ENCODE assay signal across 27 mouse cellular contexts in genomic region chr11:106194891-106195290, GRCm38 (mm10). TPM values are rescaled to one million over a fixed set of nuclear protein-coding genes. Genes with fewer than 3 reads are reported as not detected.
DNase-seq lines count a peak whose midpoint lies in the region; ATAC-seq and TF ChIP-seq lines count a peak whose summit lies in the region.
"Had no signal": no experiment of that assay in that cellular context is flagged by ENCODE, and none has a peak within 500 bp of the region (broad histone marks: within the 10 kb centered on the region; RNA-seq: fewer than 3 reads in every experiment).

No protein-coding gene starts in this region.

- DNase-seq in embryonic facial prominence, embryonic 10.5 days (ENCODE audit: low spot score) = no peak
- no peak for DNase-seq in heart, postnatal 0 days (ENCODE audit: low spot score)
- no peak for DNase-seq in heart, postnatal 14 days
- DNase-seq in lung, adult 2 months = no peak
- DNase-seq in thymus, postnatal 10 days (ENCODE audit: low spot score in 2 of 2) = no peak
- DNase-seq: adrenal gland, postnatal 14 days; cerebellum, adult 8-10 months; cerebellum, postnatal 36 days; embryo, embryonic 11 days; gastrocnemius, postnatal 25 days; heart, adult 2 months; kidney, adult 9 months; kidney, postnatal 14 days; thymus, postnatal 14 days had no signal

- no peak overlapping the region for H3K4me3 ChIP-seq in embryonic facial prominence, embryonic 12.5 days
- no peak overlapping the region for H3K4me3 ChIP-seq in embryonic facial prominence, embryonic 10.5 days
- no peak overlapping the region for H3K4me3 ChIP-seq in heart, postnatal 0 days (ENCODE audit: low read depth, low read length)
- H3K4me3 ChIP-seq in lung, embryonic 15.5 days = no peak overlapping the region
- H3K4me3 ChIP-seq in lung, adult 2 months (replicated peaks; ENCODE audit: extremely low read depth, low read depth, low read length) = no peak overlapping the region
- no peak overlapping the region for H3K4me3 ChIP-seq in stomach, embryonic 16.5 days (replicated peaks; ENCODE audit: low read length)
- H3K4me3 ChIP-seq: heart, adult 2 months; limb, embryonic 12.5 days; stomach, embryonic 15.5 days had no signal

- no peak overlapping the region for H3K9ac ChIP-seq in embryonic facial prominence, embryonic 12.5 days
- H3K9ac ChIP-seq in heart, postnatal 0 days (replicated peaks; ENCODE audit: low read depth, low read length) = no peak overlapping the region
- no peak overlapping the region for H3K9ac ChIP-seq in lung, embryonic 15.5 days
- no peak overlapping the region for H3K9ac ChIP-seq in stomach, embryonic 16.5 days (ENCODE audit: low read length)
- H3K9ac ChIP-seq: limb, embryonic 12.5 days; stomach, embryonic 15.5 days had no signal

- ATAC-seq in embryonic facial prominence, embryonic 12.5 days (ENCODE audit: insufficient number of reproducible peaks, insufficient read depth, low FRiP score, low TSS enrichment) = no peak
- no peak for ATAC-seq in heart, postnatal 0 days (ENCODE audit: insufficient read depth, low read depth)
- no peak for ATAC-seq in lung, embryonic 15.5 days (ENCODE audit: borderline replicate concordance, extremely low read depth, low FRiP score, low TSS enrichment)
- ATAC-seq in stomach, embryonic 16.5 days (ENCODE audit: insufficient read depth, low FRiP score) = no peak
- ATAC-seq: hindbrain, postnatal 0 days; intestine, embryonic 16.5 days had no signal

- H3K4me2 ChIP-seq in embryonic facial prominence, embryonic 12.5 days (replicated peaks) = no peak overlapping the region
- no peak overlapping the region for H3K4me2 ChIP-seq in heart, postnatal 0 days (ENCODE audit: low read depth, low read length)
- H3K4me2 ChIP-seq in lung, embryonic 15.5 days = no peak overlapping the region
- no peak overlapping the region for H3K4me2 ChIP-seq in stomach, embryonic 16.5 days (ENCODE audit: low read depth, low read length)
- H3K4me2 ChIP-seq: midbrain, embryonic 11.5 days had no signal

- H3K27me3 ChIP-seq in embryonic facial prominence, embryonic 12.5 days = no peaks in the 10 kb centered on the region
- no peaks in the 10 kb centered on the region for H3K27me3 ChIP-seq in embryonic facial prominence, embryonic 10.5 days (replicated peaks; ENCODE audit: low read depth, poor library complexity, severe bottlenecking)
- no peaks in the 10 kb centered on the region for H3K27me3 ChIP-seq in heart, postnatal 0 days (ENCODE audit: control insufficient read depth, insufficient read depth, low read length)
- no peaks in the 10 kb centered on the region for H3K27me3 ChIP-seq in lung, embryonic 15.5 days
- no peaks in the 10 kb centered on the region for H3K27me3 ChIP-seq in stomach, embryonic 16.5 days (ENCODE audit: control insufficient read depth, insufficient read depth, low read length)
- H3K27me3 ChIP-seq: limb, embryonic 12.5 days; stomach, embryonic 15.5 days had no signal

- no peak for TF ChIP-seq EP300 in heart, postnatal 0 days (IDR thresholded peaks at IDR 0.05; ENCODE audit: low read depth)

- H3K9me3 ChIP-seq in embryonic facial prominence, embryonic 12.5 days = no peaks in the 10 kb centered on the region
- H3K9me3 ChIP-seq in embryonic facial prominence, embryonic 10.5 days = no peaks in the 10 kb centered on the region
- H3K9me3 ChIP-seq in heart, postnatal 0 days (replicated peaks; ENCODE audit: control insufficient read depth, low read length) = no peaks in the 10 kb centered on the region
- no peaks in the 10 kb centered on the region for H3K9me3 ChIP-seq in lung, embryonic 15.5 days
- no peaks in the 10 kb centered on the region for H3K9me3 ChIP-seq in stomach, embryonic 16.5 days (replicated peaks; ENCODE audit: control insufficient read depth, low read length)
- H3K9me3 ChIP-seq: limb, embryonic 12.5 days; stomach, embryonic 15.5 days had no signal

- peaks cover 7% of the 10 kb centered on the region; the same call in 1 of the 2 replicates for H3K4me1 ChIP-seq in embryonic facial prominence, embryonic 12.5 days
- peaks cover 12% of the 10 kb centered on the region for H3K4me1 ChIP-seq in embryonic facial prominence, embryonic 10.5 days
- H3K4me1 ChIP-seq in heart, postnatal 0 days (ENCODE audit: control insufficient read depth, insufficient read depth) = peaks cover 4% of the 10 kb centered on the region
- H3K4me1 ChIP-seq in lung, embryonic 15.5 days = peaks cover 21% of the 10 kb centered on the region
- peaks cover 2% of the 10 kb centered on the region for H3K4me1 ChIP-seq in lung, adult 2 months (ENCODE audit: control insufficient read depth, insufficient read depth, low read length)
- H3K4me1 ChIP-seq in stomach, embryonic 16.5 days (ENCODE audit: control insufficient read depth, insufficient read depth, low read length) = peaks cover 5% of the 10 kb centered on the region; the same call in 1 of the 2 replicates

- no peak for TF ChIP-seq POLR2A in lung, adult 2 months (IDR thresholded peaks at IDR 0.05; ENCODE audit: borderline replicate concordance, extremely low read depth, low read depth, low read length)

- H3K36me3 ChIP-seq in embryonic facial prominence, embryonic 12.5 days = peaks cover 21% of the 10 kb centered on the region
- peaks cover 31% of the 10 kb centered on the region for H3K36me3 ChIP-seq in embryonic facial prominence, embryonic 10.5 days (replicated peaks)
- H3K36me3 ChIP-seq in heart, postnatal 0 days (replicated peaks; ENCODE audit: control insufficient read depth, insufficient read depth, low read length) = peaks cover 32% of the 10 kb centered on the region
- H3K36me3 ChIP-seq in lung, embryonic 15.5 days = peaks cover 18% of the 10 kb centered on the region
- H3K36me3 ChIP-seq in stomach, embryonic 16.5 days (ENCODE audit: control insufficient read depth, insufficient read depth, low read length) = peaks cover 10% of the 10 kb centered on the region; the same call in 1 of the 2 replicates

- intact Hi-C loops in heart, postnatal 14 days (cut with DNase I) = no loop called here

- WGBS in embryonic facial prominence, embryonic 12.5 days = 92% methylated on average over 7 of the region's 7 CpGs
- WGBS in embryonic facial prominence, embryonic 10.5 days = 91% methylated on average over 7 of the region's 7 CpGs
- WGBS in heart, postnatal 0 days = 88% methylated on average over 7 of the region's 7 CpGs
- 83% methylated on average over 7 of the region's 7 CpGs for WGBS in lung, embryonic 15.5 days
- WGBS in lung, adult 2 months = 79% methylated on average over 7 of the region's 7 CpGs
- WGBS in stomach, embryonic 16.5 days = 91% methylated on average over 7 of the region's 7 CpGs

- no peak for TF ChIP-seq CTCF in heart, postnatal 0 days (IDR thresholded peaks at IDR 0.05; ENCODE audit: low read depth)
- no peak for TF ChIP-seq CTCF in lung, adult 2 months (IDR thresholded peaks at IDR 0.05; ENCODE audit: insufficient read depth, low read length)

- H3K27ac ChIP-seq in embryonic facial prominence, embryonic 12.5 days = 0 out of 2 replicates have a peak overlapping the region, but pooled peaks have one; percentile 23
- no peak overlapping the region for H3K27ac ChIP-seq in embryonic facial prominence, embryonic 10.5 days (replicated peaks)
- H3K27ac ChIP-seq in heart, postnatal 0 days (ENCODE audit: low read depth) = peak overlapping the region; percentile 34; the same call in 1 of the 2 replicates
- H3K27ac ChIP-seq in lung, embryonic 15.5 days = peak overlapping the region; percentile 36
- 0 out of 2 replicates have a peak overlapping the region, but pooled peaks have one; percentile 17 for H3K27ac ChIP-seq in stomach, embryonic 16.5 days (ENCODE audit: low read length)
- H3K27ac ChIP-seq: hindbrain, postnatal 0 days; limb, embryonic 12.5 days; stomach, embryonic 15.5 days had no signal

RNA-seq across cellular contexts. Expression of gene Strada, which starts 7.1 kb away (rescaled TPM):
- polyA plus RNA-seq in embryonic facial prominence, embryonic 12.5 days (2016; fragmentation: Nextera tagmentation; extraction: Ambion mirVana) = 34.8 and 35.4 TPM in 2 replicates
- polyA plus RNA-seq in embryonic facial prominence, embryonic 10.5 days (2016; fragmentation: Nextera tagmentation; extraction: Ambion mirVana) = 40.0 and 40.4 TPM in 2 replicates
- total RNA-seq in heart, postnatal 0 days (2014; rRNA removed; ENCODE audit: low replicate concordance) = 12.6 and 18.7 TPM in 2 replicates
- polyA plus RNA-seq in heart, postnatal 0 days (2015; fragmentation: Nextera tagmentation; extraction: Ambion mirVana) = 12.6 and 13.0 TPM in 2 replicates
- total RNA-seq in heart, postnatal 14 days (2021) = 1 to 10 TPM; 8.7 TPM
- polyA plus RNA-seq in lung, embryonic 15.5 days (2015; fragmentation: Nextera tagmentation; extraction: Ambion mirVana) = 24.3 and 25.1 TPM in 2 replicates
- polyA plus RNA-seq in lung, adult 2 months (2012; rRNA removed) = 24.5 and 33.3 TPM in 2 replicates
- polyA plus RNA-seq in stomach, embryonic 16.5 days (2015; fragmentation: Nextera tagmentation; extraction: Ambion mirVana) = 18.8 and 19.6 TPM in 2 replicates

RNA-seq across cellular contexts. Expression of gene Ccdc47, which starts 21.3 kb away (rescaled TPM):
- 79.4 and 81.7 TPM in 2 replicates for polyA plus RNA-seq in embryonic facial prominence, embryonic 12.5 days (2016; fragmentation: Nextera tagmentation; extraction: Ambion mirVana)
- polyA plus RNA-seq in embryonic facial prominence, embryonic 10.5 days (2016; fragmentation: Nextera tagmentation; extraction: Ambion mirVana) = 71.2 and 72.9 TPM in 2 replicates
- 22.0 and 23.6 TPM in 2 replicates for total RNA-seq in heart, postnatal 0 days (2014; rRNA removed; ENCODE audit: low replicate concordance)
- polyA plus RNA-seq in heart, postnatal 0 days (2015; fragmentation: Nextera tagmentation; extraction: Ambion mirVana) = 80.6 and 89.8 TPM in 2 replicates
- total RNA-seq in heart, postnatal 14 days (2021) = 10 to 100 TPM; 74.4 to 76.0 TPM
- 80.2 and 88.7 TPM in 2 replicates for polyA plus RNA-seq in lung, embryonic 15.5 days (2015; fragmentation: Nextera tagmentation; extraction: Ambion mirVana)
- 12.8 and 21.5 TPM in 2 replicates for polyA plus RNA-seq in lung, adult 2 months (2012; rRNA removed)
- 100 and 112 TPM in 2 replicates for polyA plus RNA-seq in stomach, embryonic 16.5 days (2015; fragmentation: Nextera tagmentation; extraction: Ambion mirVana)

RNA-seq across cellular contexts. Expression of gene Ddx42, which starts 21.8 kb away (rescaled TPM):
- polyA plus RNA-seq in embryonic facial prominence, embryonic 12.5 days (2016; fragmentation: Nextera tagmentation; extraction: Ambion mirVana) = 103 and 104 TPM in 2 replicates
- 107 and 108 TPM in 2 replicates for polyA plus RNA-seq in embryonic facial prominence, embryonic 10.5 days (2016; fragmentation: Nextera tagmentation; extraction: Ambion mirVana)
- total RNA-seq in heart, postnatal 0 days (2014; rRNA removed; ENCODE audit: low replicate concordance) = 15.8 and 17.8 TPM in 2 replicates
- polyA plus RNA-seq in heart, postnatal 0 days (2015; fragmentation: Nextera tagmentation; extraction: Ambion mirVana) = 25.5 and 29.2 TPM in 2 replicates
- total RNA-seq in heart, postnatal 14 days (2021) = 10 to 100 TPM; 29.2 to 30.0 TPM
- 69.8 and 72.7 TPM in 2 replicates for polyA plus RNA-seq in lung, embryonic 15.5 days (2015; fragmentation: Nextera tagmentation; extraction: Ambion mirVana)
- 8.8 and 13.3 TPM in 2 replicates for polyA plus RNA-seq in lung, adult 2 months (2012; rRNA removed)
- polyA plus RNA-seq in stomach, embryonic 16.5 days (2015; fragmentation: Nextera tagmentation; extraction: Ambion mirVana) = 69.6 and 70.0 TPM in 2 replicates

RNA-seq across cellular contexts. Expression of gene Limd2, which starts 34.2 kb away (rescaled TPM):
- 467 and 469 TPM in 2 replicates for polyA plus RNA-seq in embryonic facial prominence, embryonic 12.5 days (2016; fragmentation: Nextera tagmentation; extraction: Ambion mirVana)
- polyA plus RNA-seq in embryonic facial prominence, embryonic 10.5 days (2016; fragmentation: Nextera tagmentation; extraction: Ambion mirVana) = 445 and 476 TPM in 2 replicates
- 8.2 and 34.8 TPM in 2 replicates for total RNA-seq in heart, postnatal 0 days (2014; rRNA removed; ENCODE audit: low replicate concordance)
- polyA plus RNA-seq in heart, postnatal 0 days (2015; fragmentation: Nextera tagmentation; extraction: Ambion mirVana) = 40.4 and 44.6 TPM in 2 replicates
- 10 to 100 TPM in 1 of 2 experiments, 1 to 10 TPM in 1; 9.7 to 19.3 TPM for total RNA-seq in heart, postnatal 14 days (2021)
- 237 and 246 TPM in 2 replicates for polyA plus RNA-seq in lung, embryonic 15.5 days (2015; fragmentation: Nextera tagmentation; extraction: Ambion mirVana)
- 72.7 and 114 TPM in 2 replicates for polyA plus RNA-seq in lung, adult 2 months (2012; rRNA removed)
- polyA plus RNA-seq in stomach, embryonic 16.5 days (2015; fragmentation: Nextera tagmentation; extraction: Ambion mirVana) = 95.6 and 111 TPM in 2 replicates

RNA-seq across cellular contexts. Expression of gene Gm10840, which starts 34.2 kb away (rescaled TPM):
- not detected in 2 replicates for polyA plus RNA-seq in embryonic facial prominence, embryonic 12.5 days (2016; fragmentation: Nextera tagmentation; extraction: Ambion mirVana)
- polyA plus RNA-seq in embryonic facial prominence, embryonic 10.5 days (2016; fragmentation: Nextera tagmentation; extraction: Ambion mirVana) = 1.5 TPM in 1 of 2 replicates, not detected in the other
- total RNA-seq in heart, postnatal 0 days (2014; rRNA removed; ENCODE audit: low replicate concordance) = not detected in 2 replicates
- polyA plus RNA-seq in heart, postnatal 0 days (2015; fragmentation: Nextera tagmentation; extraction: Ambion mirVana) = not detected in 2 replicates
- not detected for total RNA-seq in heart, postnatal 14 days (2021)
- polyA plus RNA-seq in lung, embryonic 15.5 days (2015; fragmentation: Nextera tagmentation; extraction: Ambion mirVana) = not detected in 2 replicates
- not detected in 2 replicates for polyA plus RNA-seq in lung, adult 2 months (2012; rRNA removed)
- polyA plus RNA-seq in stomach, embryonic 16.5 days (2015; fragmentation: Nextera tagmentation; extraction: Ambion mirVana) = not detected in 2 replicates
- total RNA-seq: adrenal gland, postnatal 14 days; gastrocnemius, postnatal 25 days; heart, adult 2 months; hindbrain, postnatal 0 days; layer of hippocampus, postnatal 25 days had no signal
- polyA plus RNA-seq: brain, embryonic 14.5 days; forebrain, embryonic 11.5 days; heart, adult 2 months; hindbrain, embryonic 11.5 days; hindbrain, postnatal 0 days; intestine, embryonic 16.5 days; limb, embryonic 12.5 days; lung, embryonic 16.5 days; midbrain, embryonic 11.5 days; stomach, embryonic 15.5 days had no signal
